Mouse (Mus musculus) liver, embryonic 15.5 days (tissue): ENCODE data around the gene Hhat. TPM values are rescaled to one million over a fixed set of nuclear protein-coding genes. Genes with fewer than 3 reads are reported as not detected.

Source experiments
- ATAC-seq: fragments of 200-750 bp; cut with Nextera tagmentation; 2 replicates; pipeline ENCODE4 v1.8.0; 2017; ENCODE audit warnings: moderate number of reproducible peaks, mild to moderate bottlenecking, moderate library complexity; ENCODE audit not compliant: insufficient read depth
- H3K27ac ChIP-seq: fragments of 300-500 bp; sonication (generic); replicated peaks from 2 replicates; pipeline ENCODE4 v1.5.1; 2015; ENCODE audit warnings: mild to moderate bottlenecking, inconsistent platforms
- H3K27me3 ChIP-seq: fragments of 300-500 bp; sonication (generic); 2 replicates; pipeline ENCODE4 v1.6.1; 2015; ENCODE audit warnings: mild to moderate bottlenecking, inconsistent platforms
- H3K36me3 ChIP-seq: fragments of 300-500 bp; sonication (generic); replicated peaks from 2 replicates; pipeline ENCODE4 v1.6.1; 2015; ENCODE audit warnings: moderate library complexity, mild to moderate bottlenecking, inconsistent platforms
- H3K4me1 ChIP-seq: fragments of 300-500 bp; sonication (generic); replicated peaks from 2 replicates; pipeline ENCODE4 v1.6.1; 2015; ENCODE audit warnings: inconsistent platforms
- H3K4me2 ChIP-seq: fragments of 300-500 bp; sonication (generic); 2 replicates; pipeline ENCODE4 v1.6.1; 2015; ENCODE audit warnings: moderate library complexity, mild to moderate bottlenecking, inconsistent platforms
- H3K4me3 ChIP-seq: fragments of 300-500 bp; sonication (generic); replicated peaks from 2 replicates; pipeline ENCODE4 v1.5.1; 2015; ENCODE audit warnings: mild to moderate bottlenecking, inconsistent platforms
- H3K9ac ChIP-seq: fragments of 300-500 bp; sonication (generic); 2 replicates; pipeline ENCODE4 v1.6.1; 2015; ENCODE audit warnings: moderate library complexity, mild to moderate bottlenecking, inconsistent platforms
- H3K9me3 ChIP-seq: fragments of 300-500 bp; sonication (generic); replicated peaks from 2 replicates; pipeline ENCODE4 v1.6.1; 2016; ENCODE audit warnings: inconsistent platforms
- WGBS: fragments of 180-500 bp; shearing (Covaris S2); methylation state at CpG from one replicate; pipeline ENCODE4 v1.1.7; 2015; ENCODE audit warnings: mixed read lengths; ENCODE audit not compliant: insufficient replicate concordance; 5-methylcytosine and 5-hydroxymethylcytosine counted together
- polyA plus RNA-seq: library from polyadenylated mRNA; unstranded; fragments of >200 nt; fragmentation: Nextera tagmentation; extraction: Ambion mirVana; gene quantifications from 2 replicates; pipeline ENCODE4 v1.2.1, GENCODE M21; 2015

Hhat gene
- polyA plus RNA-seq, 1 experiment from 2014 or later, result 1.1 TPM

DNA sequence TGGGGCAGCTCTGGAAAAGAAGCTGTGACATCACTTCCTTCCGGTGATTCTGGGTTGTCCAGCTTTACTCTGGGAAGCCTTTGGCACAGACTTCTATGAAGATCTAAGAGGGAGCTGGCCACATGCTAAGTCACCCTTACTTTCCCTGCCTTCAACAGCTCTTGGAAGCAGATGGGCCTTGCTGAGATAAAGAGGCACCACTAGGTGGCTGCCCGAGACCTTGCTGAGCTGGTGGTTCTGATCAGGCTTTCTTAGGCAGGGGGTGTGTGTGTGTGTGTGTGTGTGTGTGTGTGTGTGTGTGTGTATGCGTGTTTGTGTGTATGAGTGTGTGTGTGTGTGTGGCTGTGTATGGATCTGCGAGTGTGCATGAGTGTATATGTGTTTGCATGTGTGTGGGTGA is 13.4 kb upstream of the Hhat start:
- Histone ChIP-seq H3K4me3 (no peak overlapping the region), H3K9ac (no peak overlapping the region), H3K36me3 (no peaks in the 10 kb centered on the region), H3K27me3 (no peaks in the 10 kb centered on the region), H3K27ac (no peak overlapping the region), H3K4me1 (no peaks in the 10 kb centered on the region), H3K4me2 (no peak overlapping the region), H3K9me3 (no peaks in the 10 kb centered on the region)
- 30% methylated on average over 4 of the region's 4 CpGs for WGBS
- ATAC-seq, result no peak

DNA sequence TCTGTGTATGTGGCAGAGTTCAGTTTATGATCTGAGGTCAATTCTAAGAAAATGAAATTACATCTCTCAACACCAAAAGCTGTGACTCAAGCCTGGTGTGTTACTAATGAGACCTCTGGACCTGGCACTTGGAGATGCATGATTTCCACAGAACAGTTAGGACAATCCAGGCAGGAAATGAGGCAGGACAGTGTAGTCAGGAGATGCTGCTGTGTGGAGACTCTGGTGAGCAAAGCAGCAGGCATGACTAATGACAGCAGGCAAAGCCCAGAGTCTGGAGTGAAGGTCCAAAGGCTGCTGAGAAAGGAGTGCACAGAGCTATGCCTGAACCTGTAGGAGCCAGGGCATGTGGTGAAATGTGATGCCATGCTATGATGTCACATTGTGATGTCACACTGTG is 10.2 kb upstream of the Hhat start:
- H3K9ac ChIP-seq, result no peak overlapping the region
- H3K27me3 ChIP-seq, result no peaks in the 10 kb centered on the region
- H3K4me1 ChIP-seq, result no peaks in the 10 kb centered on the region
- H3K9me3 ChIP-seq, result no peaks in the 10 kb centered on the region
- no peak overlapping the region for H3K4me2 ChIP-seq
- ATAC-seq, result no peak
- no peak overlapping the region for H3K4me3 ChIP-seq
- no peak overlapping the region for H3K27ac ChIP-seq
- H3K36me3 ChIP-seq, result no peaks in the 10 kb centered on the region

DNA sequence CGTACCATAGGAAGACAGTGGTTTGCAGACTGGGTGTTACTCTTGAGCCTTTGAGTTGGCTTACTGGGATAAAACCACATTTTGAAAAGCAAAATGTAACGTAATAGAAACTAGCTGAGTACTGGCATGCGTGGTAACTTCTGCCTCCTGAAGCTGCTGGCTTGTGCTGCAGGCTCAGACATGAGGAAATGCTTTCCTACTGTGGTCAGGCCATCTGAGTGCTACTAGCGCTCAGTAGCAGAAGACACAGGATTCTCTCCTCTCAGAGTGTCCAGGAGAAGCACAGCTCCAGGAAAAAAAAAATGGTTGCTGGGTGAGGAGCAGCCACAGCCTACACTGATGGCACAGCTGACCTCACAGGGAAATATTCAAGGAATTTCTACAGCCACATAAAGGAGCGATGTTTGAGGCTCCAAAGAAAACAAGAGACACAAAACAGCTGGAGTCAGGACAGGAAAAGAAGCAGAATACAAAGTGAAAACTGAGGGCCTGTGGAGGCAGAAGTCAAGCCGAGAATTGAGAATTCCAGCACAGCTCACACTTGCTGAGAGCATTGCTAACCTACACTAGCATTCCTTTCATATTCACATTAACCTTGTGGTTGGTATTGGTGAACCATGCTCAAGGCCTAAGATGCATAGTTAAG is 8.0 kb upstream of the Hhat start:
- Histone ChIP-seq H3K4me3 (no peak overlapping the region), H3K4me2 (no peak overlapping the region), H3K36me3 (no peaks in the 10 kb centered on the region), H3K9ac (no peak overlapping the region), H3K27me3 (no peaks in the 10 kb centered on the region), H3K27ac (no peak overlapping the region), H3K4me1 (no peaks in the 10 kb centered on the region), H3K9me3 (no peaks in the 10 kb centered on the region)
- ATAC-seq, result no peak
- 23% methylated on average over 6 of the region's 6 CpGs for WGBS

DNA sequence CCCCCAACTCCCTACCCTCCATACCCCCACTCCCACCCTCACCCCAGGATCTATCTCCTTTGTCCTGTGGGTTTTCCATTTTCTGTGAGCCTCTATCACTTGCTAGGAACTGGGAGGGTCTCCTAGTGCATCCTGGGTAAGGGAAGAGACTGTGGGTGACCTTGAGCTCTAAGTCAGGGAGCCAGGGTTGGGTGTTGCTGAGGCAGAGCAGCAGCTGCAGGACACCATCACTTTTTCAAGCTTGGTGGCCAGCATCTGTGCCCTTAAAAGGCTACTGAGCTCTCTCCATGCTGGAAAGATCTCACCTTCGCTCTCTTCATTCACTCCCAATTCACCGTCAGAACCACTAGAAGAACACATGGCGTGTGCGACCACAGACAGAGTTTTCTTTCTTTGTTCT is 7.2 kb upstream of the Hhat start:
- H3K36me3 ChIP-seq, result no peaks in the 10 kb centered on the region
- no peaks in the 10 kb centered on the region for H3K9me3 ChIP-seq
- no peaks in the 10 kb centered on the region for H3K27me3 ChIP-seq
- H3K4me1 ChIP-seq, result no peaks in the 10 kb centered on the region
- H3K4me2 ChIP-seq, result no peak overlapping the region
- ATAC-seq, result no peak
- WGBS, result 76% methylated on average over 4 of the region's 4 CpGs
- no peak overlapping the region for H3K27ac ChIP-seq
- no peak overlapping the region for H3K4me3 ChIP-seq
- H3K9ac ChIP-seq, result no peak overlapping the region

DNA sequence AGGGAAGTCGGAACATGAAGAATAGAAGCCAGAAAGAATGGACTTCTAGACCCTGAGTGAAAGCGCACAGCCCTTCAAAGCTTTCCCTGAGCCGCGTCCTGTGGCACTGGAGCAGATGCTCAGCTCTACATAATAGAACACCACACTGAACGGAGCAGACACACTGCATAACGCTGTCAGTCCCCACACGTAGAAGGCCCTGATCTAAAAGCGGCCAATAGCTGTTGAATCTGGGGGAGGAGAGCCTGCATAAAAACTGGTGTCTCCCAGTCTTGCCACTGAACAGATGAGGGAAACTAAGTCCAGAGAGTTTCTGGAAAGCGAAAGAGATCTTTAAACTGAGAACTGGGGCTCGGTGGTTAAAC is 911 bp downstream of the Hhat start:
- peak overlapping the region; percentile 63 for H3K9ac ChIP-seq

DNA sequence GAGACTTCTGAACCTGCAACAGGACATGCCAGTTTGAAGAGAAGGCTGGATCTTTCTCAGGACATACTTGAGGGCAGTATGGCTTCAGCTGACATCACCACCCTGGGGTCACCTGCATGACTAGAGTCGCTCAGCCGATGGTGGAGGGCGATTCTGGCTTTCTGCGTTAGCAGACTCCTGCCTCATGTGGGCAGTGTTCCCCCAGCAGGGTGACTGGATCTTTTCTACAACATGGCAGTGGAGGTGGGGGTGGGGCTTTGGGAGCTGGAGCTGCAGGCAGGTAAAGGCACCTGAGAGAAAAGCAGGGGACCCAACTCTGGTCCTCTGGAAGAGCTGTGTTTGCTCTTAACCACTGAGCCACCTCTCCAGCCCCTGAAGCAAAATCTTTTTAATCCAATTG is 5.5 kb downstream of the Hhat start:
- Histone ChIP-seq H3K4me1 (no peaks in the 10 kb centered on the region; the same call in 1 of the 2 replicates), H3K27me3 (no peaks in the 10 kb centered on the region), H3K4me3 (no peak overlapping the region), H3K36me3 (no peaks in the 10 kb centered on the region), H3K9ac (no peak overlapping the region), H3K27ac (no peak overlapping the region), H3K4me2 (no peak overlapping the region), H3K9me3 (no peaks in the 10 kb centered on the region)
- 37% methylated on average over 4 of the region's 4 CpGs for WGBS
- no peak for ATAC-seq

More for the DNA sequence above, 911 bp downstream of the Hhat start:
- H3K27me3 ChIP-seq, result no peaks in the 10 kb centered on the region
- H3K9me3 ChIP-seq, result no peaks in the 10 kb centered on the region
- no peaks in the 10 kb centered on the region for H3K36me3 ChIP-seq
- ATAC-seq, result peak; percentile 64
- 29% methylated on average over 10 of the region's 10 CpGs for WGBS
- peak overlapping the region; percentile 64 for H3K4me3 ChIP-seq
- H3K27ac ChIP-seq, result peak overlapping the region; percentile 85
- peak overlapping the region; percentile 81 for H3K4me2 ChIP-seq
- peaks cover 7% of the 10 kb centered on the region; the same call in 1 of the 2 replicates for H3K4me1 ChIP-seq

DNA sequence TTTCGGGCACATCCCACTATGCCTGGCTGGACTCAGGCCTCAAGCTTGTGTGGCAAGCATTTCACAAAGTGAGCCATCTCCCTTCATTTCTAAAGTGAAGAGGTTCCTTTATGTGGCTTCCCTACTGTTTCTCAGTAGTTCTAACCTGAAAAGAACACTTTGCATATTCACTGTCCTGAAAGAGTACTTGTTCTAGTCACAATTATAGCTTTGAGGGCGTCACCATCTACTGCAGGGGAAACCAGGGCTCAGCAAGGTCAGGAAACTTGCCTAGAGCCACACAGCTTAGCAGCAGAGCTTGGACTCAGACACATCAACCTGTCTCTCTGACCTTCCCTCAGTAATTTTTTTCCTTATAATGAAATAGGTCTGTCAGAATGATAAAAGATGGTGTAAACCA is 6.5 kb downstream of the Hhat start:
- H3K27me3 ChIP-seq, result no peaks in the 10 kb centered on the region
- no peak overlapping the region for H3K9ac ChIP-seq
- H3K27ac ChIP-seq, result no peak overlapping the region
- H3K4me3 ChIP-seq, result no peak overlapping the region
- no peaks in the 10 kb centered on the region; the same call in 1 of the 2 replicates for H3K4me1 ChIP-seq
- WGBS, result 45% methylated on average over 2 of the region's 2 CpGs
- H3K36me3 ChIP-seq, result no peaks in the 10 kb centered on the region
- no peak overlapping the region for H3K4me2 ChIP-seq
- ATAC-seq, result no peak
- no peaks in the 10 kb centered on the region for H3K9me3 ChIP-seq

DNA sequence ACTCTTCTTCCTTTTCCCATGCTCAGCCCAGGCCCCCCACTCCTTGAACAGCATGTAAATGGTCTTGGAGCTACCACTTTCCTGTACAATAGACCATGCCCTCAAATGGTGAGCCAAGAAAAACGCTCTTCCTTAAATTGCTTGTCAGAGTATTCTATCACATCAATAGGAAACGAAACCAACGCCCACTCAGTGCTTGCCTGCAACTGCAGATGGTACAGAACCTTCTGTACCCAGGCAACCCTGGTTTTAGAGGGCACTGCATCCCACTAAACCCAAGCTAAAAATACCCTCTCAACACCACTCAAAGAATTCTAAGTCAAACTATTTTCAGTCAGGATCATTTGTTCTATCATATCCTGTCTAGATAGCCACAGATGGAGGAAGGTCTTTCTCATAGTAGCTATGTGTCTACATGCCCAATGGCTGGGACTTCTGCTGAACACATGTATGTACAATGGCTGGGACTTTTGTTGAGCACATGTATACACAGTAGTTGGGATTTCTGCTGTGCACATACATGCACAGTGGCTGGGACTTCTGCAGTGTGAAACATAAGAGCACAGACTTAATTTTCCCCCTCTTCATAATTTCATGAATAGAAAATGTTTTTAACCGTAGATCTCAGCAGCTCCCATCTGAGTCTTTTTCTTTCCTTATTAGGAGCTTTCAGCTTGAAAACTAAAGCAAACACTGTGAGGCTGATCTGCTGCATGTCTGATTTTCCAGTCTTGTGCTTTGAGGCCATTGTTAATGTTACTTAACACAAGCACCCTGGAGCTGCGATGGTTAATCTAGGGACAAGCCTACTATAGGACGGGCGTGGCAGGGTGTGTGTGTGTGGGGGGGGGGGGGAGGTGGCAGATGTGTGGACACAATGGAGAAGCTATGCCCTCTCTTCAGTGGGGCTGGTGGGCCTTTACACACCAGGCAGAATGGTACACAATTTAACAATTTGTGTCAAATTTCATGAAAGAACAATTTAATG is 7.8 kb downstream of the Hhat start:
- Histone ChIP-seq H3K4me3 (no peak overlapping the region), H3K9me3 (no peaks in the 10 kb centered on the region), H3K4me1 (no peaks in the 10 kb centered on the region; the same call in 1 of the 2 replicates), H3K27ac (no peak overlapping the region), H3K27me3 (no peaks in the 10 kb centered on the region), H3K4me2 (no peak overlapping the region), H3K9ac (no peak overlapping the region), H3K36me3 (no peaks in the 10 kb centered on the region)
- no peak for ATAC-seq
- WGBS, result 36% methylated on average over 7 of the region's 7 CpGs

DNA sequence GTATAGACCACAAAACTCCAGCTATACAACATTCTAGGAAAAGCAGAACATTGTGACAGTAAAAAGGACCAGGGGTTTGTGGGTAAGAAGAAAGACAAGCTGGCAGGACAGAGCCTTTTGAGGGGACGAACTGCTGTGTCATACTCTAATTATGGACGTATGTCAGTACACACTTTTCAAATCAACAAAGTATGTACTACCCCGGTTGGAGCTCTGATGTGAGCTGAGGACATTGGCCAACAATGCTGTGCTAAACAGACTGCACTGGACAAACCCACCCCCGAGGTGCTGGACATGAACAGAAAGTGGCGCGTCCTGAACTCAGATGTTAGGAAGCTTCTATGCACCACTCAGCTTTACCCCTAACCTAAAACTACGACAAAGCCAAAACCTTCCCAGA is 14.3 kb downstream of the Hhat start:
- WGBS, result 55% methylated on average over 7 of the region's 7 CpGs
- H3K9me3 ChIP-seq, result no peaks in the 10 kb centered on the region
- H3K4me2 ChIP-seq, result no peak overlapping the region

DNA sequence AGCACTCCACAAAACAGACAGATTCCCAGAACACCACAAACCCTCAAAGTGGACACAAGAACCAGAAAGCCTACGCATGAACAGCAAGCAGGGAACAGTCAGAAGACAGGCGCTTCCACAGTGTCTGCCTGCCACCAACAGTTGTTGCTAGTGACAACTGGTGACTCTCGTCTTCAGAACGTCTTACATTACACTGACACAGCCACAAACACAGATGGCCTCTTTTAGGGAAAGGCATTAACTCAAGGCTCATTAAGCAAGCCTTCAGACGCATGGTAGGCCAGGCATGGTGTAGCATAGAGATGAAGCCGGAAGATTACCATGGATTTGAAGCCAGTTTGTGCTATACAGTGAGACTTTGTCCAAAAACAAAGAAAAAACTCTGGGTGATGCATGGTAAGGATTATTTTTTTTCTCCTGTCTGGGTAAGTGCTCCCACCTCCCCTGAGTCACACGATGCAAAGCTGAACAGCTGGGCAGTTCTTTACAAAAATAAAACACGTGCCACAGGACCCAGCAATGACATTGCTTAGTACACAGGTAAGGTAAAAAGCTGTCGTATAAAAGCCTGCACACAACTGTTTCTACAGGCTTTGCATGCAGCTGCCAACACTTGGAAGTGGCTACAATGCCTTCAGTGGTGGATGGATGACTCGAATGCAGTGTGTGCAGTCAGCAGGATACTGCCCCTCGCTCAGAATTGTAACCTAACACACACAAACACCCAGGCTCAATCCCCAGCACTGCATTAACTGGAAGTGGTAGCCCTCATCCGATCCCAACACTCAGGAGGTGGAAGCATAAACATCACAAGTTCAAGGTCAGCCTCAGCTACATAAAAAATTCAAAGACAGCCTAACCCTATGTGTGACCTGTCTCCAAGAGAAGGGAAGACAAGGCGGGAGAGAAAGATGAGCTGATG is 15.1 kb downstream of the Hhat start:
- H3K4me1 ChIP-seq, result 0 out of 2 replicates have a peak, but pooled peaks cover 9% of the 10 kb centered on the region
- no peak for ATAC-seq
- no peak overlapping the region for H3K9ac ChIP-seq
- H3K9me3 ChIP-seq, result no peaks in the 10 kb centered on the region
- H3K36me3 ChIP-seq, result no peaks in the 10 kb centered on the region
- no peaks in the 10 kb centered on the region for H3K27me3 ChIP-seq
- H3K4me3 ChIP-seq, result no peak overlapping the region
- no peak overlapping the region for H3K4me2 ChIP-seq
- no peak overlapping the region for H3K27ac ChIP-seq
- WGBS, result 65% methylated on average over 13 of the region's 13 CpGs

More for the DNA sequence above, 14.3 kb downstream of the Hhat start:
- Histone ChIP-seq H3K36me3 (no peaks in the 10 kb centered on the region), H3K4me3 (no peak overlapping the region), H3K4me1 (0 out of 2 replicates have a peak, but pooled peaks cover 9% of the 10 kb centered on the region), H3K27ac (no peak overlapping the region), H3K9ac (no peak overlapping the region), H3K27me3 (no peaks in the 10 kb centered on the region)
- no peak for ATAC-seq

DNA sequence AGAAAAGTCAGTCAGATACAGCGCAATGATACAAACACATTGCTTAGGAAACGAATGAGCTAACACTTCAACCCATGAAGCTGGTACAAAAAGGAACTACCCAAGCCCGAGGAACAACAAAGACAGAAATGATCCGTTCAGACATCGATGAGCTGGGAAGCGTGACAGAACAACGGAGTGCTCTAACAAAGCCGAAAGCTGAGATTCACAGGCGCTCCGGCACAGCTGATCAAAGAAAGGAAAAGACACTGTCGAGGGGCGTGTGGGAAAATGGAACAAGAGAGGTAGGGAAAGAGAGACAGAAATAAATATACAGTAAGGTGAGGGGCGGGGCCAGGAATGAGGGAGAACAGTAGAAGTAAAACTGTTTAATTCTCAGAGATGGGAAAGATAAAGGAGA is 15.8 kb downstream of the Hhat start:
- Histone ChIP-seq H3K9ac (no peak overlapping the region), H3K9me3 (no peaks in the 10 kb centered on the region), H3K4me3 (no peak overlapping the region), H3K27ac (no peak overlapping the region), H3K27me3 (no peaks in the 10 kb centered on the region), H3K4me2 (no peak overlapping the region), H3K36me3 (no peaks in the 10 kb centered on the region), H3K4me1 (0 out of 2 replicates have a peak, but pooled peaks cover 9% of the 10 kb centered on the region)
- no peak for ATAC-seq
- 79% methylated on average over 13 of the region's 13 CpGs for WGBS
